Mouse (Mus musculus) neutrophil, adult 59 days (primary cell): ENCODE results near the gene Reg3g. TPM values are rescaled to one million over a fixed set of nuclear protein-coding genes. Genes with fewer than 3 reads are reported as not detected.

Source experiments
- total RNA-seq, 2 experiments: library from RNA; stranded (reverse); gene quantifications; 1 replicate in 1 of 2; 2 replicates in 1 of 2; pipeline ENCODE4 v1.2.4; 2023

The Reg3g gene
- not detected for total RNA-seq

DNA sequence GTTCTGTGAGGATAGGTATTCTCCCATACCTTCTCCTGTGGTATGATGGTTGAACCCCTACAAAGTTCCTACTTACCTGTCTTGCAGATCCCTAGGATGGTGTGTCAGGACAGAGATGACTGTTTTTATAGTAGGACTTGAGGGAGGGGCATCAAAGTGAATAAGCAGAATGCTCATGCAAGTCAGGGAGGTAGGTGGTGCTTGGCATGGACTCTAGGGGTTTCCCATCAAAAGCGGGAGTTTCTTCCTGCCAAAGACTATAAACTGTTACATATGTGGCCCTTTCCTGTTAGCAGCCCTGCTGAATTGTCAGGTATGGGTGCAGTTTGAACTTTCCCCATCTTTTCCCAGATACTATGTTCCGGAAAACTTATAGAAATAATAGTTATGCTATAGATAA, at the start of gene Reg3g:
Reg3g (minus strand) TSS at position 101 of the 400 bp plus-strand sequence.

GRCm38 (mm10) chr6:78422411-78422810, 46.3 kb downstream of the Reg3g start, which contains the start of gene Reg1:
TSS of gene Reg1 (plus strand) at chr6:78422711.

Other genes with a start within 250 kb of the Reg3g start
- gene Reg3b, start 98.2 kb downstream of the Reg3g start, total RNA-seq, result not detected
- gene Reg3d, start 90.0 kb downstream of the Reg3g start, total RNA-seq, result not detected
- gene Reg3a, start 88.2 kb downstream of the Reg3g start, total RNA-seq, result not detected
- not detected for gene Reg2, start 73.2 kb downstream of the Reg3g start, total RNA-seq
- gene Reg1, start 46.2 kb downstream of the Reg3g start, total RNA-seq, result not detected